Mouse (Mus musculus): Measurements from ENCODE around the gene Daglb.
A peak's percentile ranks its signal among the peaks of the same experiment; 100 is the strongest.

The Daglb gene

GRCm38 (mm10) chr5:143464100-143464756 lies at the start of gene Daglb:
Gene Daglb, plus strand, starts transcription at chr5:143464584.
- DNase-seq: peak; percentile 93

- DNase-seq: no peak
Observed at GRCm38 (mm10) chr5:143421484-143421883, 42.9 kb upstream of the Daglb start.

- DNase-seq: no peak
Observed at GRCm38 (mm10) chr5:143422990-143423389, 41.4 kb upstream of the Daglb start.

- peak; percentile 63 for DNase-seq
Observed at GRCm38 (mm10) chr5:143423899-143424519, 40.4 kb upstream of the Daglb start.

- DNase-seq: peak; percentile 78
Observed at GRCm38 (mm10) chr5:143434421-143434820, 30.0 kb upstream of the Daglb start.

- DNase-seq: no peak
Observed at GRCm38 (mm10) chr5:143441298-143441697, 23.1 kb upstream of the Daglb start.

GRCm38 (mm10) chr5:143441753-143442152 lies 22.6 kb upstream of the Daglb start:
- no peak for DNase-seq

GRCm38 (mm10) chr5:143463671-143464070 lies 713 bp upstream of the Daglb start:
- DNase-seq: no peak

GRCm38 (mm10) chr5:143464757-143465118 lies 354 bp downstream of the Daglb start:
- no peak for DNase-seq

GRCm38 (mm10) chr5:143465156-143466085 lies 1.0 kb downstream of the Daglb start:
- DNase-seq: no peak

GRCm38 (mm10) chr5:143466891-143467669 lies 2.7 kb downstream of the Daglb start:
- no peak for DNase-seq

GRCm38 (mm10) chr5:143467931-143468330 lies 3.5 kb downstream of the Daglb start:
- DNase-seq: no peak

GRCm38 (mm10) chr5:143469628-143470027 lies 5.2 kb downstream of the Daglb start:
- DNase-seq: no peak

- DNase-seq: no peak
Observed at GRCm38 (mm10) chr5:143470421-143471164, 6.2 kb downstream of the Daglb start.

- DNase-seq: no peak
Observed at GRCm38 (mm10) chr5:143471165-143471546, 6.8 kb downstream of the Daglb start.

- DNase-seq: no peak
Observed at GRCm38 (mm10) chr5:143471953-143472618, 7.7 kb downstream of the Daglb start.

- no peak for DNase-seq
Observed at GRCm38 (mm10) chr5:143475153-143475844, 10.9 kb downstream of the Daglb start.

- DNase-seq: no peak
Observed at GRCm38 (mm10) chr5:143476013-143476412, 11.6 kb downstream of the Daglb start.

- no peak for DNase-seq
Observed at GRCm38 (mm10) chr5:143477901-143478300, 13.5 kb downstream of the Daglb start.

GRCm38 (mm10) chr5:143484955-143485354 lies 20.6 kb downstream of the Daglb start:
- DNase-seq: peak; percentile 40

GRCm38 (mm10) chr5:143487193-143487592 lies 22.8 kb downstream of the Daglb start:
- no peak for DNase-seq
